Mouse (Mus musculus) heart, embryonic 16.5 days (tissue): ENCODE measurements around the gene Shroom3. TPM values are rescaled to one million over a fixed set of nuclear protein-coding genes. Genes with fewer than 3 reads are reported as not detected.

Experiments used
- ATAC-seq: fragments of 200-750 bp; cut with Nextera tagmentation; replicated peaks from 2 replicates; pipeline ENCODE4 v1.8.0; 2017; ENCODE audit warnings: moderate number of reproducible peaks; ENCODE audit not compliant: insufficient read depth, low FRiP score; ENCODE audit errors: extremely low read depth
- H3K27ac ChIP-seq: fragments of 300-500 bp; sonication (generic); 2 replicates; pipeline ENCODE4 v1.5.1; 2014; ENCODE audit warnings: mild to moderate bottlenecking, low read length, control low read depth, moderate library complexity
- H3K27me3 ChIP-seq: fragments of 300-500 bp; sonication (generic); 2 replicates; pipeline ENCODE4 v1.6.1; 2014; ENCODE audit warnings: low read length, mixed read lengths; ENCODE audit not compliant: control insufficient read depth, insufficient read depth
- H3K36me3 ChIP-seq: fragments of 300-500 bp; sonication (generic); 2 replicates; pipeline ENCODE4 v1.6.1; 2014; ENCODE audit not compliant: control insufficient read depth, insufficient read depth
- H3K4me1 ChIP-seq: fragments of 300-500 bp; sonication (generic); 2 replicates; pipeline ENCODE4 v1.6.1; 2014; ENCODE audit warnings: low read length, mixed read lengths; ENCODE audit not compliant: control insufficient read depth, insufficient read depth
- H3K4me2 ChIP-seq: fragments of 300-500 bp; sonication (generic); 2 replicates; pipeline ENCODE4 v1.6.1; 2014; ENCODE audit warnings: low read depth, mild to moderate bottlenecking, control low read depth, low read length
- H3K4me3 ChIP-seq: fragments of 300-500 bp; sonication (generic); 2 replicates; pipeline ENCODE4 v1.5.1; 2014; ENCODE audit warnings: mild to moderate bottlenecking, control low read depth, low read length
- H3K9ac ChIP-seq: fragments of 300-500 bp; sonication (generic); 2 replicates; pipeline ENCODE4 v1.6.1; 2014; ENCODE audit warnings: low read length, control low read depth
- H3K9me3 ChIP-seq: fragments of 300-500 bp; sonication (generic); replicated peaks from 2 replicates; pipeline ENCODE4 v1.6.1; 2016; ENCODE audit warnings: low read length; ENCODE audit not compliant: control insufficient read depth
- WGBS: fragments of 180-500 bp; shearing (Covaris S2); extraction: QIAGEN DNeasy Blood & Tissue Kit; methylation state at CpG from one replicate; pipeline ENCODE4 v1.1.7; 2014; 5-methylcytosine and 5-hydroxymethylcytosine counted together
- polyA plus RNA-seq: library from polyadenylated mRNA; unstranded; fragments of >200 nt; fragmentation: Nextera tagmentation; extraction: Ambion mirVana; gene quantifications from 2 replicates; pipeline ENCODE4 v1.2.1, GENCODE M21; 2015

The Shroom3 gene
- polyA plus RNA-seq, 1 experiment from 2014 or later: 11.7 TPM

DNA sequence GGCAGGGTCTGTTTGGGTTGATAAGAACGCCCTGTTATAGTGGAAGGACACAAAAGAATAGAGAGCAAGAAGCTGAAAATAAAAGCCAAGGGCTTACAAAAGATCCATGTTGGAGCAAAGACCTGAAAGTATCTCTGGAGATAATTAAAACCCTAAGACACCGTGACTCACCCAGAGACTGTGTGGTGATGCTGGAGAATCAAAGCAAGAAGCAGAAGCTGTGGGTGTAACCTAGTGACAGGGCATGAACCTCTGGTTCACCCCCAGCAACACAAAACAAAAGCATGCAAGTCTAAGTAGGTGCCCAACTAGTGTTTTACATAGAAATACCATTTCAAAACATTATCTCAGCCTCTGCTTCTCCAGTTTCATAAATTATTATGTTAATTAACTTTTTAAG, 91.2 kb downstream of the Shroom3 start:
- Histone ChIP-seq H3K4me2 (peak overlapping the region; percentile 32), H3K36me3 (no peaks in the 10 kb centered on the region), H3K27ac (peak overlapping the region; percentile 66), H3K27me3 (no peaks in the 10 kb centered on the region), H3K9ac (0 out of 2 replicates have a peak overlapping the region, but pooled peaks have one; percentile 12), H3K9me3 (no peaks in the 10 kb centered on the region; the same call in 1 of the 2 replicates), H3K4me3 (no peak overlapping the region; the same call in 1 of the 2 replicates), H3K4me1 (peaks cover 12% of the 10 kb centered on the region)
- ATAC-seq: no peak
- 36% methylated on average over 2 of the region's 2 CpGs for WGBS

GRCm38 (mm10) chr5:92774893-92775292, 91.7 kb downstream of the Shroom3 start:
- Histone ChIP-seq H3K36me3 (no peaks in the 10 kb centered on the region), H3K9ac (no peak overlapping the region), H3K4me2 (no peak overlapping the region), H3K4me1 (peaks cover 12% of the 10 kb centered on the region), H3K9me3 (no peaks in the 10 kb centered on the region), H3K4me3 (no peak overlapping the region), H3K27ac (no peak overlapping the region), H3K27me3 (no peaks in the 10 kb centered on the region)
- 86% methylated on average over 3 of the region's 3 CpGs for WGBS
- ATAC-seq: no peak

GRCm38 (mm10) chr5:92778395-92778794, 95.2 kb downstream of the Shroom3 start:
- no peaks in the 10 kb centered on the region for H3K27me3 ChIP-seq
- ATAC-seq: no peak
- H3K4me1 ChIP-seq: peaks cover 11% of the 10 kb centered on the region
- no peak overlapping the region for H3K4me2 ChIP-seq
- H3K4me3 ChIP-seq: no peak overlapping the region
- no peaks in the 10 kb centered on the region for H3K36me3 ChIP-seq
- H3K9me3 ChIP-seq: peaks cover 4% of the 10 kb centered on the region
- H3K27ac ChIP-seq: no peak overlapping the region
- H3K9ac ChIP-seq: no peak overlapping the region
- WGBS: 66% methylated on average over 8 of the region's 8 CpGs

DNA sequence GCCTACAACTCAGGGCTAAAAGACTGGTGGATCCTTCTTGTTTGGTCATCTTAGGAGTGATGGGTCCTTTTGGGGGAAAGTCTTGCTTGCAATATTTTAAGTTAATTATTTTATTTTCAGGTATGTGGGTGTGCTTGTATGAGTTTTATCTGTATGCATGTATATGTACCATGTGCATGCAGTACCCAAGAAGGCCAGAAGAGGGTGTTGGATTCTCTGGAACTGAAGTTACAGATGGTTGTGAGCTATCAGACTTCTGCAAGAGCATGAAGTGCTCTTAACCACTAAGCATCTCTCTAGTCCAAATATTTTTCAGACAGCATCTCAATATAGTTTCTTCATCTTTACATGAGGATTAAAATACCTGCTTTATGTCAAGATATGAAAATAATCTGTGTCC, 97.8 kb downstream of the Shroom3 start:
- no peaks in the 10 kb centered on the region for H3K36me3 ChIP-seq

GRCm38 (mm10) chr5:92784037-92784860, 101.0 kb downstream of the Shroom3 start:
- ATAC-seq: no peak
- Histone ChIP-seq H3K9me3 (peaks cover 4% of the 10 kb centered on the region), H3K27ac (0 out of 2 replicates have a peak overlapping the region, but pooled peaks have one; percentile 20)

More for the DNA sequence above, 97.8 kb downstream of the Shroom3 start:
- Histone ChIP-seq H3K9me3 (peaks cover 4% of the 10 kb centered on the region), H3K9ac (no peak overlapping the region), H3K27ac (no peak overlapping the region), H3K27me3 (no peaks in the 10 kb centered on the region), H3K4me1 (peaks cover 6% of the 10 kb centered on the region), H3K4me2 (no peak overlapping the region), H3K4me3 (no peak overlapping the region)
- no peak for ATAC-seq

GRCm38 (mm10) chr5:92785870-92786436, 102.7 kb downstream of the Shroom3 start:
- no peak overlapping the region for H3K4me2 ChIP-seq
- no peak overlapping the region for H3K27ac ChIP-seq
- H3K27me3 ChIP-seq: no peaks in the 10 kb centered on the region
- peaks cover 11% of the 10 kb centered on the region for H3K4me1 ChIP-seq
- H3K9ac ChIP-seq: no peak overlapping the region
- H3K9me3 ChIP-seq: peaks cover 3% of the 10 kb centered on the region
- 70% methylated on average over 11 of the region's 11 CpGs for WGBS
- no peak for ATAC-seq
- no peak overlapping the region for H3K4me3 ChIP-seq
- H3K36me3 ChIP-seq: no peaks in the 10 kb centered on the region

More at GRCm38 (mm10) chr5:92784037-92784860, 101.0 kb downstream of the Shroom3 start:
- Histone ChIP-seq H3K27me3 (no peaks in the 10 kb centered on the region), H3K9ac (no peak overlapping the region), H3K4me2 (no peak overlapping the region), H3K4me3 (no peak overlapping the region), H3K4me1 (peaks cover 7% of the 10 kb centered on the region), H3K36me3 (no peaks in the 10 kb centered on the region)
- 40% methylated on average over 6 of the region's 6 CpGs for WGBS

DNA sequence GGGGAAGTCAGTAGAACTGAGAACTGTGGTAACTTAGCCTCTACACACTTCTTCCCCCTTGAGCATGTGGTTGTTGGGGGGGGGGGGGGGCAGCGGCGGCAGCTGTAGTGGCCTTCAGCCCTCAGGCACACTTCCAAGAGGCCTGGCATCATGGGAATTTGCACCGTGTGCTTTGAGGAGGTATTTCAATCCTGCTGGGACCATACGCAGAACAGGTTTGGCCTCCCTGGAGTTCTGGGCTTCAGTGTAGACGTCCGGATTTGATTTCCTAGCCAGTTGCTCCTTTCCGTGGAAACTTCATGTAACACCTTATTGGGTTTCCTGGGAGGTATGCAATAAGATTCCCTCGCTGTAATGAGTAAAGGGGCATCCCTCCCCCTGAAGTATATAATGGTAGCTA, 105.8 kb downstream of the Shroom3 start:
- Histone ChIP-seq H3K27ac (peak overlapping the region; percentile 62), H3K9me3 (no peaks in the 10 kb centered on the region), H3K27me3 (no peaks in the 10 kb centered on the region), H3K4me2 (no peak overlapping the region), H3K4me3 (no peak overlapping the region), H3K9ac (no peak overlapping the region), H3K36me3 (no peaks in the 10 kb centered on the region), H3K4me1 (peaks cover 11% of the 10 kb centered on the region)
- 0 out of 2 replicates have a peak, but pooled peaks have one; percentile 14 for ATAC-seq
- 39% methylated on average over 8 of the region's 8 CpGs for WGBS

DNA sequence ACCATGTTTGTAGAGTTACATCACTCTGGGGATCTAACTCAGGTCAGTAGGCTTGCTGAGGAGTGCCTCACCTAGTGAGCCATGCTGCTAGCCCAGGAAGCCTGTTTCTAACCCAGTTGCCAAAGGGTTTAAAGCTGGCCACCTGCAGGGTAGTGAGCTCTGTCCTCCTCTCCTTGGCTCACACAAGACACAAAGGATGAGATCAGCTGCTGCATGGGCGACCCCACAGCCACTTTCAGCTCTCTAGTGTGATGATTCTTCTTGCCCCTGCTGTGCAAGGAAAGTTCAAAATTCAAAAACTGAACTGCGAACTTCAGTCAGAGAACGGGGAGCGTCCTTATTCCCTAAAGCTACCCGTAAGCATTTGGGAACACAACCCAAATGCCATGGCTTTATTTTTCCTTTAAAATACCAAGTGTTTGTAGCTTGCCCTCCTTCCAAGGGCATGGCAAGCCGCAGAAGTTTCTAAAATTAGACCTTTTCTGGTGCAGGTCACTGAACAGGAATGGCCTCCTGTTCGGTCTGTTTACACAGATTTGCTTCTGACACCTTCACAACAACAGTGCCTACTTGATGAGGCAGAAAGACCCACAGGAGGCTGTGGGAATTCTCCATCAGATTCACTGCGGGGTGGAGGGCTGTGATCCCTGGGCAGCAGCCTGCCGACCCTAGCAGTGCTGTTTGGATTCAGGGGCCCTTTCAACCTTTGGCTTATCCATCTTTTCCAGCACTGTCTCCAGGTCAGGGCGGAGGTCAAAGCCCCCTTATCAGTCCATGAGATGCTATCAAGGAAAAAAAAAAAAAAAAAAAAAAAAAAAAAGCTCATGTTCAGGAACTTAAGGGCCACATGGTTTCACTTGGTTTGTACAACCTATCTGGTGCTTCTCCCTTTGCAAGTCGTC, 113.1 kb downstream of the Shroom3 start:
- ATAC-seq: 0 out of 2 replicates have a peak, but pooled peaks have one; percentile 23
- Histone ChIP-seq H3K27ac (peak overlapping the region; percentile 67), H3K4me2 (no peak overlapping the region), H3K27me3 (no peaks in the 10 kb centered on the region), H3K4me3 (no peak overlapping the region), H3K9ac (no peak overlapping the region), H3K9me3 (0 out of 2 replicates have a peak, but pooled peaks cover 6% of the 10 kb centered on the region), H3K4me1 (peaks cover 7% of the 10 kb centered on the region; the same call in 1 of the 2 replicates), H3K36me3 (no peaks in the 10 kb centered on the region)
- 36% methylated on average over 11 of the region's 11 CpGs for WGBS
